Mouse (Mus musculus) erythroblast, embryonic 14.5 days (primary cell): Measurements from ENCODE around the gene Ppcdc. TPM values are rescaled to one million over a fixed set of nuclear protein-coding genes. Genes with fewer than 3 reads are reported as not detected.

ENCODE experiments used
- H3K27me3 ChIP-seq: 2 replicates; pipeline ENCODE4 v1.6.1; 2012; ENCODE audit warnings: inconsistent platforms; ENCODE audit not compliant: control insufficient read depth
- H3K36me3 ChIP-seq: 2 replicates; pipeline ENCODE4 v1.6.1; 2012; ENCODE audit warnings: mild to moderate bottlenecking, inconsistent platforms; ENCODE audit not compliant: control insufficient read depth
- H3K4me1 ChIP-seq: 2 replicates; pipeline ENCODE4 v1.6.1; 2012; ENCODE audit warnings: inconsistent platforms; ENCODE audit not compliant: control insufficient read depth
- H3K4me3 ChIP-seq: replicated peaks from 2 replicates; pipeline ENCODE3; 2012; ENCODE audit warnings: moderate library complexity, mild to moderate bottlenecking, inconsistent platforms
- H3K9me3 ChIP-seq: 2 replicates; pipeline ENCODE4 v1.6.1; 2012; ENCODE audit warnings: low read length, inconsistent platforms, mixed read lengths; ENCODE audit not compliant: control insufficient read depth
- GATA1 ChIP-seq: IDR thresholded peaks from 2 replicates; pipeline ENCODE4 v1.6.1; 2012; ENCODE audit warnings: low read length, inconsistent platforms, mixed read lengths
- TAL1 ChIP-seq: IDR thresholded peaks from 3 replicates; pipeline ENCODE4 v1.6.1; 2012; ENCODE audit warnings: low read length, inconsistent platforms, mixed read lengths
- polyA plus RNA-seq: library from polyadenylated mRNA; stranded (reverse); fragments of >175 nt; gene quantifications from 2 replicates; pipeline ENCODE4 v1.2.3, GENCODE M21; 2012

Ppcdc gene
- polyA plus RNA-seq, 1 experiment, result 0.93 TPM

DNA sequence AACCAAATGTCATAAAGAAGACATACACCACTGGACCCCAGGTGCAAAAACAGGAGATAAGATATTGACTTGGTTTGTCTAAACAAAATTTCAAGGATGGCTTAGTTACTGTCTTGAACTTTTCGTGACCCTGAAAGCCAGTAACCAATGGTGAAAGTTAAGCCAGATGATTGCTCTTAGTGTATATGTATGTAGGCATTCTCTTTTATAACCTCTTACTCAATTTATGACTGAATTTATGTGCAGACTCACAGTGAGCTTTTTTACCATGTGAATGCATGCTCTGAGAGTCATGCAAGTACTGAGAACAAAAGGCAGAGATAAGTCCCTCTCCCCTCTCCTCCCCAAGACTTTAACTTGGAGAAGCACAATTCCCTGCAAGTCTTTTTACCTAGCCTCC, 47.0 kb downstream of the Ppcdc start:
- TF ChIP-seq GATA1 (no peak), TAL1 (no peak)
- Histone ChIP-seq H3K27me3 (no peaks in the 10 kb centered on the region), H3K4me1 (no peaks in the 10 kb centered on the region), H3K36me3 (no peaks in the 10 kb centered on the region), H3K4me3 (no peak overlapping the region), H3K9me3 (no peaks in the 10 kb centered on the region)

DNA sequence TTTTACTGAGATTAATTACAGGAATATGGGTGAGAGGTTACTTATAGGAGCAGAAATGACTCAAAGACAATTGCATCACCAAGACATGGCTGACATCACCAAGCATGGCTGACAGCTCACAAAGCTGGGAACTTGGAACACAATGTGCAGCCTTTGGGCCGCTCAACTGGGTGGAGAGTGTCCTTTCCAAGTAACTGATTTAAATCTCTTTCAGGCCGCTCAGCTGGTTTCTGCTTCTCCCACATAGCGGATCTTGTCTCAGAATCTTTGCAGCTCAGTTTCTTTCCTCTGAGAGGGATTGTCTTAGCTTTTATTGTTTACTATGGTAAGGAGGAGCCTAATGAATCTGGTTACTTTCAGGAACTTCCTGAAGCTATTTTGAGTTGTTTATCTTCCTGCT, 49.1 kb downstream of the Ppcdc start:
- TF ChIP-seq TAL1 (no peak), GATA1 (no peak)

DNA sequence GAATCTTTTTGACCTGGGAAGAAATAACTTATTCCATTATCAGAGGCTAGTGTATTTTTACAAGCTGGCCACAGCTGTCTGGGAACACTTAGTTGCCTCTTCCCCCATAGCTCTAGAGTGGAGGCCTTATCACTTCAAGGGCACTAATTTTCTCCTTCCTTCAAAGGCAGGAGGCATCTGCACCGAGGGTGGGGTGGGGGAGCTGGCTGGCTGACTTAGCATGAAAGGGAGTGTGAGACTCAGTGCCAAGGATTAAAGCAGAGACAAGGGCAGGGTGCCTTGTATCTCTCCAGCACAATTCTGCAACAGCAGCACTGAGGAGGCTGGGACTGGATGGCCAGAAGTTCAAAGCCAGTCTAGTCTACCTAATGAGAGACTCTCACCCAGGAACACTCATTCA, 50.8 kb downstream of the Ppcdc start:
- H3K4me1 ChIP-seq, result no peaks in the 10 kb centered on the region
- H3K9me3 ChIP-seq, result no peaks in the 10 kb centered on the region
- no peaks in the 10 kb centered on the region for H3K36me3 ChIP-seq
- no peak overlapping the region for H3K4me3 ChIP-seq
- TF ChIP-seq GATA1 (no peak), TAL1 (no peak)
- no peaks in the 10 kb centered on the region for H3K27me3 ChIP-seq

More for the DNA sequence above, 49.1 kb downstream of the Ppcdc start:
- Histone ChIP-seq H3K27me3 (no peaks in the 10 kb centered on the region), H3K4me3 (no peak overlapping the region), H3K9me3 (no peaks in the 10 kb centered on the region), H3K36me3 (no peaks in the 10 kb centered on the region), H3K4me1 (no peaks in the 10 kb centered on the region)

DNA sequence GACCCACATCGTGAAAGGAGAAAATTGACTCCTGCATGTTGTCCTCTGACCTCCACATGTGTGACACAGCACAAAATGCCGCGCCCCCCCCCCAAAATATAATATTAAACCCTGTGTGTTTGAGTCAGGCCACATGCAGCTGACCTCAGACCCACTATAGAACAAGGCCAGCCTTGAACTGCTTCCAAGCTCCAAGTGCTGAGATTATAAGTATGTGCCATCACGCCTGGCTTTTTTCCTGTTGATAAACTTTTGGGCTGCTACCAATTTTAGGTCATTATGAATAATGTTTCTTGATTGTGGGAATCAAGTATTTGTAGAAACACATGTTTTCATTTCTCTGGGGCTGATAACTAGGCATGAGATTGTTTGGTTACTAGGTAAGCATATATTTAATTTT, 53.0 kb downstream of the Ppcdc start:
- no peak for TF ChIP-seq TAL1
- no peak for TF ChIP-seq GATA1
- Histone ChIP-seq H3K27me3 (no peaks in the 10 kb centered on the region), H3K4me3 (no peak overlapping the region), H3K9me3 (no peaks in the 10 kb centered on the region), H3K4me1 (no peaks in the 10 kb centered on the region), H3K36me3 (no peaks in the 10 kb centered on the region)

DNA sequence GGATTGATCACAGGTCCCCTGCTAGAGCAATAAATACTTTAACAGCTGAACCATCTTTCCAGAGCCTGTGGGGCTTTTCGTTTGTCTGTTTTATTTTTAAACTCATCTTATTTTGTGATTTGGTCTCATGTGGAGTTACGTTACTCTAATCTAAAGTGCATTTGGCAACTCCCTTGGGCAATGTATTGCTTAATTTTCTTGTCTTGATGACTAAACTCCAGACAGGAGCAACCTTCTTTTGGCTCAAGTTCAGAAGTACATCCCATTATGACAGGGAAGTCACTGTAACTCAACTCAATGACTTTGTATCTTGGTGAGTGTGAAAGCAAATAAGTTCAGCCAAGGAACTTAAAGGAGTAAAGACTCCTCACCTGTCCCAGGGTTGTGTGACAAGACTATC, 55.3 kb downstream of the Ppcdc start:
- Histone ChIP-seq H3K36me3 (no peaks in the 10 kb centered on the region), H3K9me3 (no peaks in the 10 kb centered on the region), H3K4me1 (no peaks in the 10 kb centered on the region), H3K4me3 (no peak overlapping the region), H3K27me3 (no peaks in the 10 kb centered on the region)
- TF ChIP-seq GATA1 (no peak), TAL1 (no peak)

DNA sequence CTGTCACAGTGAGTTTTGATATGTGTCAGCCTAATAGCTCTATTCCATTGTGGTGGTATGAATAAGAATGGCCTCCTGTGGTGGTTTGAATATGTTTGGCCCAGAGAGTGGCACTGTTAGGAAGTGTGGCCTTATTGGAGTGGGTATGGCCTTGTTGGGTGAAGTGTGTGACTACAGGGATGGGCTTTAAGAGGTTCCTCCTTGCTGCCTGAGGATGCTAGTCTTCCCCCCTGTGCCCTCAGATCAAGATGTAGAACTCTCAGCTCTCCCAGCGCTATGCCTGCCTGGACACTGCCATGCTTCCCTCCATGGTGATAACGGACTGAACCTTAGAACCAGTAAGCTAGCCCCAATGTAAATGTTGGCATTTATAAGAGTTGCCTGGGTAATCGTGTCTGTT, 78.9 kb downstream of the Ppcdc start:
- Histone ChIP-seq H3K4me3 (no peak overlapping the region), H3K9me3 (no peaks in the 10 kb centered on the region), H3K4me1 (peaks cover 4% of the 10 kb centered on the region), H3K36me3 (no peaks in the 10 kb centered on the region), H3K27me3 (no peaks in the 10 kb centered on the region)
- TF ChIP-seq TAL1, result no peak
- TF ChIP-seq GATA1, result no peak

DNA sequence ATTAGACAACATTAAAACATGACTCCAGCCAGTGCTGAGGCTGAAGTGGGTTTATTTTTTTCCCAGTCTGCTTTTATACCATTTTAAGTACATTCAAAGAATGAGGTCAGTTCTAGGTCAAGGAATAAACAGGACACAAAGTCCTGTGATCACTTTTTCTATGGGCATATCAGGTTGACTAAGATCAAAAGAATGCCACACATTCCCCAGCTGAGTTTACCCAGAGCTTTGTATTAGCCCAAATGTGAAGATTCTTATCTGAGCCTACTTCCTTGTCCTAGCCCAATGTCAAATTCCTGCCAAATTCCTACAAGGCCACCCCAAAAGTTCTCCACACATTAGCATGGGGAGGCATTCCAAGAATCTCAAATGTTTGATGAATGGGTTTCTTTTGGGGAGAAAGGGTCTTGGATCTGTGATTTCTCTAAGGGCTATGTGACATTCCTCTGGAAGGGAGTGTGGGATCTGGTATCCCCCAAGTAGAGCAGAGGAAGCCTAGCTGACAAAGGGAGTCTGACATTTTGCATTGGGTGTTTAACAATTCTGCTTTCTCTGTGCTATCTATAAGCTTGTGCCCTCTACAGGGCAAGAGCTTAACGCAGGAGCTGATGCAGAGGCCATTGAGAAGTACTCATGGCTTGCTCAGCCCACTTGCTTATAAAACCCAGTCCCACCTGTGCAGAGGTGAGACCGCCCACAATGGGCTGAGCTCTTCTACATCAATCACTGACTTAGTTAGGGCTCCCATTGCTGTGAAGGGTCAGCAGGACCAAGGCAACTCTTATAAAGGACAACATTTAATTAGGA, 85.3 kb downstream of the Ppcdc start:
- Histone ChIP-seq H3K27me3 (no peaks in the 10 kb centered on the region), H3K4me3 (no peak overlapping the region), H3K9me3 (no peaks in the 10 kb centered on the region; the same call in 1 of the 2 replicates), H3K4me1 (no peaks in the 10 kb centered on the region), H3K36me3 (no peaks in the 10 kb centered on the region)
- TF ChIP-seq GATA1 (no peak), TAL1 (no peak)

DNA sequence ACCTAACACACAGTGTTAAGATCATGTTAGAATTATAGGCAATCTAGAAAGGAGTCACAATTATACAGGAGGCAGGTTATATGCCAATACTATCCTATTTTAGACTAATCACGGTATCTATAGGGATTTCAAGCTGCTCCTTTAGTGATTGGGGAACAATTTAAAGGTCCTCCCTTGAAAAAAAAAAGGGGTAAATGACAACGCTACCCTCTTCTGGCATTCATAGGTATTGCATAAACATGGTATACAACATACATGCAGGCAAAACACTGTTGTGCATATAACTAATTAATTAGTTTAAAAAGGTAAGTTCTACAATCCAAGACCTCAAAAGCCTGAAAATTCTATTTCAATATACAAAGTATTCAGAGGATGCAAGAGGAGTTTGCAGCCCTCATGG, 88.6 kb downstream of the Ppcdc start:
- no peak for TF ChIP-seq TAL1
- no peak for TF ChIP-seq GATA1
- Histone ChIP-seq H3K4me1 (peaks cover under 1% of the 10 kb centered on the region), H3K27me3 (no peaks in the 10 kb centered on the region), H3K4me3 (no peak overlapping the region), H3K9me3 (no peaks in the 10 kb centered on the region; the same call in 1 of the 2 replicates), H3K36me3 (no peaks in the 10 kb centered on the region)

DNA sequence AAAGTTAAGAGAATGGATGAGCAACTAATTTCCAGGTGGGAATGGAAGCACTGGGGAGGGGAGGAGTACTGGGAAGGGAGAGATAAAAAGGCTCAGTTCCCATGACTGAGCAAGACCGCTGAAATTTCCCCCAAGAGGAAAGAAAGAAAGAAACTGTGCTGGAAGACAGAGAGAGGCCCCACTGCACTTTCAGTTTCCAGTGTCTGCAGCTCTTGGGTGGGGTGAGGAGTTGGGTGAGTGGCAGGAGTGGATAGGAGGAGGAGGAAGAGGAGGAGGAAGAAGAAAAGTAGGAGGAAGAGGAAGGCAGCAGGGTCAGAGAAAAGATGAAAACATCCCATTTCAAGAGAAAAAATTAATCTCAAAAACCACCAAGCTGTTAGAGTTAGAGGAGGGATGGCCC, 94.0 kb downstream of the Ppcdc start:
- H3K27me3 ChIP-seq, result no peaks in the 10 kb centered on the region
- TF ChIP-seq GATA1, result no peak
- peaks cover 6% of the 10 kb centered on the region for H3K4me1 ChIP-seq
- H3K9me3 ChIP-seq, result no peaks in the 10 kb centered on the region
- H3K36me3 ChIP-seq, result no peaks in the 10 kb centered on the region
- H3K4me3 ChIP-seq, result no peak overlapping the region

DNA sequence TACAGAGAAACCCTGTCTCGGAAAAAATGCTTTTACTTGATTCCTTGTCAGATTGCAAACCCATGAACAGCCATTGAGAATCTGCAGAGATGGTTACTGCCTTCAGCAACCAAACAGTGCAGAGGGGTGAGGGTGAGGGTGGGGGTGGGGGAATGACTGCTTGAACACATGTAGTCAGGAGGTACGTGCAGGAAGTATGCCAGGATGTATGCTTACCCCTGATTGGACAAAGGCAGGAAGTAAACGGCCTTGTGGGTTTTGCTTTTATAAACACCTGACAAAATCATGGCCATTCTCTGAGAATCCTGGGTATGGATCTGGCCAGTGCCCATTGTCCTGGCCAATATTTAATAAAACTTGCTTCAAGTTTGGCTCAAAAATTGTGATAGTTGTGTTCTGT, 96.2 kb downstream of the Ppcdc start:
- Histone ChIP-seq H3K9me3 (no peaks in the 10 kb centered on the region), H3K4me1 (peaks cover 6% of the 10 kb centered on the region), H3K4me3 (no peak overlapping the region), H3K27me3 (peaks cover 3% of the 10 kb centered on the region; the same call in 1 of the 2 replicates), H3K36me3 (no peaks in the 10 kb centered on the region)
- no peak for TF ChIP-seq TAL1
- TF ChIP-seq GATA1, result no peak
